Mouse (Mus musculus): Measurements from ENCODE around the gene Fbxo6.

DNA sequence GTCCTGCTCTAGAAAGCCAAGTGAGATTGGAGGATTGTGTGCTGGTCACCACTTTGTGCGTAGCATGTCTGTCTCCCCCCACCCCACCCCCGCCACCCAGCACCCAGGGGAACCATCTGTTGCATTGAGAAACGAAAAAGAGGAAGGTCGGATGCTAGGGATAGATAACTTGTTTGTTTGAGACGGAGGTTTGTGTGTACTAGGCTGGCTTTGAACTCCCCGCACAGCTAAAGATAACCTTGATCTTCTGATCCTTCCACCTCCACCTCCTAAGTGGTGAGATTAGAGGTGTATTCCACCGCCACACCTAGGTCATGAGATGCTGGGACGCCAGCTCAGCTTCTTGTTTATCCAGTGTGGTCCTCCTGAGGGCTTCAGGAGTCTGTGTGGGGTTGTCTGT is 17.0 kb downstream of the Fbxo6 start:
- no peak for TF ChIP-seq CTCF (IDR thresholded peaks at IDR 0.05; ENCODE audit: insufficient read depth, low read depth, low read length)
- no peak for TF ChIP-seq POLR2A (IDR thresholded peaks at IDR 0.05; ENCODE audit: insufficient read depth, low read depth, low read length)

Data from olfactory bulb, adult 2 months (tissue).